Mouse (Mus musculus) bone marrow, adult 2 months (tissue): ENCODE measurements around the gene Zswim3. TPM values are rescaled to one million over a fixed set of nuclear protein-coding genes. Genes with fewer than 3 reads are reported as not detected.

Experiments used
- H3K27ac ChIP-seq: fragments of 200-500 bp; 2 replicates; pipeline ENCODE4 v1.5.1; 2012; ENCODE audit warnings: low read depth, mild to moderate bottlenecking, control low read depth, inconsistent platforms, low read length; ENCODE audit not compliant: control insufficient read depth, poor library complexity, insufficient read depth
- H3K4me1 ChIP-seq: fragments of 200-500 bp; 2 replicates; pipeline ENCODE4 v1.6.1; 2011; ENCODE audit warnings: low read length; ENCODE audit not compliant: control insufficient read depth, insufficient read depth
- H3K4me3 ChIP-seq: fragments of 200-500 bp; replicated peaks from 2 replicates; pipeline ENCODE3; 2011; ENCODE audit warnings: mild to moderate bottlenecking, low read depth, low read length, control low read depth; ENCODE audit not compliant: control insufficient read depth
- CTCF ChIP-seq: fragments of 200-500 bp; IDR thresholded peaks from 2 replicates; pipeline ENCODE4 v1.5.1; 2011; ENCODE audit warnings: low read length, control low read depth; ENCODE audit not compliant: control insufficient read depth, insufficient read depth
- POLR2A ChIP-seq: fragments of 200-500 bp; IDR thresholded peaks from 2 replicates; pipeline ENCODE4 v1.6.1; 2011; ENCODE audit warnings: low read depth, mild to moderate bottlenecking, control low read depth, low read length, borderline replicate concordance; ENCODE audit not compliant: control insufficient read depth
- WGBS: fragments of 180-500 bp; shearing (Covaris S2); methylation state at CpG from one replicate; pipeline ENCODE4 v1.1.7; 2018; 5-methylcytosine and 5-hydroxymethylcytosine counted together
- polyA plus RNA-seq: library from polyadenylated mRNA; stranded (reverse); fragments of >200 nt; gene quantifications from 2 replicates; pipeline ENCODE4 v1.2.4, GENCODE M21; 2011; ENCODE audit warnings: low replicate concordance; ENCODE audit not compliant: missing spikeins, insufficient read depth, insufficient read length

Zswim3 gene
- 3.4 and 4.4 TPM in 2 replicates for polyA plus RNA-seq

DNA sequence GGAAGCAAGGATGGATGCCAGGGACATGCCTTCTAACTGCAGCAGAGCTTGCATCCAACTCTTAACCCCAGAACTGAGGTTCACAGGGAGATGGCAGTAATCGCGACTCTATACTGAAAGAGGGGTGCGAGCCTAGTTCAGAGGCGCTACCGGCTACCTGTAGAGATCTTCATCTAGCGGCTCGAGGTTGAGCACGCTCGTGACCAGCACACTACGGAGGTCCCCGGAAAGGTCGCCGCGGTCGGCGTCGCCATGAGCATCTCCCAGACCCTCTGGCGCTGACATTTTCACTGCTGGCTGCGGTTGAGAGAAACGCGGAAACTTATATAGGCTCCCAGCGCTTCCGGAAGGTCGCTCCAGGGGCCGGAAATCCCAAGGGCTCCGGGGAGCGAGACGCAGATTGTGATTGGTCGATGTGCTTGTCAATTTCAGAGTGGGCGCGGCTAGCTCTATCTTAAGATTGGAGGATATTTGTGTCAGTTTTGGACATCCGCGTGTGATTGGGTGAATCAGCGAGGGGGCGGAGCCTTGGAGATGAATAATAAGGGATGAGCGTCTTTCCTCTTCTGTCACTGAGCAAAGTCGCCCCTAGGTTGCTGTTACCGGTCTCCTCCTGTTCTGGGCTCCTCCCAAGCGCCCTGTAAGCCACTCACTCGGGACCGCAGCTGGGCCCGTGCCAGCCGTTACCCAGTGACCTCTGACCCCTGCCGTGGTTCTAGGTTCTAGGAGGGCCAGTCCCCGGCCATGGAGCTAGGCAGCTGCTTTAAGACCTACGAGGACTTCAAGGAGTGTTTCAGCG is at the start of gene Zswim3, which contains the start of gene Acot8:
TSS of gene Zswim3 (plus strand) at position 566 of the 799 bp plus-strand sequence.
TSS of gene Acot8 (minus strand) at position 350 of the 799 bp plus-strand sequence.
- Histone ChIP-seq H3K4me1 (peaks cover 3% of the 10 kb centered on the region; the same call in 1 of the 2 replicates), H3K4me3 (peak within 1 kb of the TSS; percentile 91), H3K27ac (peak within 1 kb of the TSS; percentile 96)
- TF ChIP-seq CTCF = no peak; the same call in 1 of the 2 replicates
- TF ChIP-seq POLR2A = peak; percentile 94
- under 1% methylated on average over 47 of the region's 47 CpGs for WGBS

DNA sequence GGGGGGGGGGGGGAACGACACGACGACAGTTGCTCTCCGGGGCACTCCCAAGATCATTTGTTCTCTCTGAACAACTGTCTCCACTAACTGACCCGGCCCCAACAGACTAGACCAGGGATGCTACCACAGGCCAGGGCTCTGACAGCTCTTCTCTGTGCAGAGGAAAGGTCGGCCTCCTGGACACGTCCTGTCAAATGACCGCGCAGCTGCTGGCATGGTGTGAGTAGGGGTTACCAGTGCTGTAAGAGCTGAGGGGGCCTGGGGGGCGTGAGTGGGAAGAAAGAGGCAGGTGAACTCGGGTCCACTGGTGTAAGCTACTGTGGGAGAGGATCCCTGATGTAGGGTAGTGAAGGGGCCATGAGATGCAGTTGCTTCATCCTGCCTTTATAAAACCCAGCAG is 47.1 kb upstream of the Zswim3 start:
- Histone ChIP-seq H3K4me1 (peaks cover 6% of the 10 kb centered on the region; the same call in 1 of the 2 replicates), H3K27ac (peak overlapping the region; percentile 59), H3K4me3 (no peak overlapping the region)
- TF ChIP-seq CTCF = no peak
- TF ChIP-seq POLR2A = no peak
- WGBS = 94% methylated on average over 11 of the region's 11 CpGs

DNA sequence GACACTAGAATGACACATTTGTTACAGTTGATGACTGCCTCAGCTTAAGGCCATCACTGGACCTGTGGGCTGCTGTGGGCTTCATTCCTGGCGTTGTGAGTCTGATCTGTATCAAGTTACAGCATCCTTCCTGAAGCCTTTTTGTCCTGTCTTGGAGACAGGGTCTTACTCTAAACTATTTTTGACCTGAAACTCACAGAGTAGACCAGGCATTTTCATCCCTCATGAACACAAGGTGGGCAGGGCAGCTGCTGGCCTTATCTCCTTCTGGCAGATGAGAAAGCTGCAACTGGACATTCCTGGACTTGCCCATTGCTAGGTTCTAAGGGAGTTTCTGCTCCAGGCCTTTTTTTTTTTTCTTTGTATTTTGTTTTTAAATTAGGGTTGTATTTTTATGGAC is 46.2 kb upstream of the Zswim3 start:
- H3K27ac ChIP-seq = peak overlapping the region; percentile 75
- H3K4me1 ChIP-seq = peaks cover 6% of the 10 kb centered on the region; the same call in 1 of the 2 replicates

DNA sequence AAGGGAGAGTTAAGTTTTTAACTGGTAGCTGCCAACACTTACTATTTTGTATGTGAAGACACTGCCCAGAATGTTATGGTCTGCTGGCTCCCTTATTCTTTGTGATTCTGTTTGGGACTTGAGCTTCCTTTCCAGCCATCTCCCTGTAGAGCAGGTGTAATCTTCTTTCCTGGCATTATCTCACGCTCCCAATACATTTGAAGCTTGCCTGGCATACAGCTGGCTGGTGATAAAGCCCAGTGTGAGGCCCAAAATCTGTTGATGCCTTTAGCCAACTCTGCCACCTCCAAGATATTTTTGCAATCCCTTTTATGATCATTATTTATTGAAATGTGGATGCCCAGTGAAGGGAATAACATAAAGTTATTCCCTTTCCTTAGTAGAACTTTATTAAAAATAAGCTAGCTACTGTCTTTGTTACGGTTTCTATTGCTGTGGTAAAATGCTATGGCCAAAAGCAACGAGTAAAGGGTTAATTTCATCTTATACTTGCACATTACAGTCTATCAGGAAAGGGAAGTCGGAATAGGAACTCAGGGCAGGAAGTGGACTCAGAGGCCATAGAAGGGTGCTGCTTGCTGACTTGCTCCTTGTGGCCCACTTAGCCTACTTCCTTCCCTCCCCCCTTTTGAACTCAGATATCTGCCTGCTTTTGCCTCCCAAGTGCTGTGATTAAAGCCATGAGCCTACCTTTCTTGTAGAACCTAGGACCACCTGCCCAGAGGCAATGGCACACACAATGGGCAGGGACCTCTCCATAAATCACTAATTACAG is 44.7 kb upstream of the Zswim3 start:
- Histone ChIP-seq H3K4me3 (no peak overlapping the region), H3K27ac (peak overlapping the region; percentile 59; the same call in 1 of the 2 replicates), H3K4me1 (peaks cover 6% of the 10 kb centered on the region; the same call in 1 of the 2 replicates)
- TF ChIP-seq CTCF = no peak
- TF ChIP-seq POLR2A = no peak
- WGBS = 44% methylated on average over 4 of the region's 4 CpGs

More for the DNA sequence above, 46.2 kb upstream of the Zswim3 start:
- WGBS = 74% methylated on average over 1 of the region's 1 CpGs
- H3K4me3 ChIP-seq = no peak overlapping the region
- TF ChIP-seq POLR2A (no peak), CTCF (no peak)

DNA sequence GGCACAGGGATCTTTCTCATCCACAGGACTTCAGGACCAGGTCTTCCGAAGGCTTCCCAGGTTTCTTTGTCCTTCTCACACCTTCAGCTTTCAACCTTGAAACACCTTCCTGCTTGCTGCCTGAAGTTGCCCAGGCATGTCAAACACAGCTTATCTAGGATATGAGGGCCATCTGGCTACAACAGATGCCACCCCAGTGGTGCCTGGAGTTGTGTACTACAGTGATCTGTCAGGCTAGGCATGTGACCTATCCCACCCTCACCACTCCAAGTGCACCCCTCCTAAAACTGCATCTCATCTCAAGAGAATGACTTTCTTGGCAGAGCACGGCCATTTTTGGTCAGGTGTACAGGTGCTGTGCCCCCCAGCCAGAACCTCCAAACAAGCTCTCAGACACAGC is 43.4 kb upstream of the Zswim3 start:
- no peak overlapping the region for H3K4me3 ChIP-seq
- 72% methylated on average over 2 of the region's 2 CpGs for WGBS
- H3K4me1 ChIP-seq = peaks cover 6% of the 10 kb centered on the region; the same call in 1 of the 2 replicates
- no peak for TF ChIP-seq POLR2A
- no peak for TF ChIP-seq CTCF
- H3K27ac ChIP-seq = peak overlapping the region; percentile 37

DNA sequence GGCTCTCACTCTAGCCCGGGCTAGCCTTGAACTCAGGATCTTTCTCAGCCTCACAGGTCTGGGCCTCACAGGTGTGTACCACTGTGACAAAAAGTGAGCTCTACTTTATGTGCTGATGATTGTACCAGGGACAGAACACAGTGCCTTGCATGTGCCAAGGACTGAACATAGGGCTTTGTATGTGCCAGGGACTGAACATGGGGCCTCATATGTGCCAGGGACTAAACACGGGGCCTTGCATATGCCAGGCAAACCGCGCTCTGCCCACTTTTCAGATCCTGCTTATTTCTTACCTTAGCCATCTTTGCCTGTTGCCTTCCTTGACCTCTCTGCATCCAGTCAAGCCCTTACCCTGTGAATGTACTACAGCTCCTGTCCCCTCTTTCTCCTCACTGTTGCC is 42.9 kb upstream of the Zswim3 start:
- Histone ChIP-seq H3K27ac (peak overlapping the region; percentile 37), H3K4me1 (peaks cover 6% of the 10 kb centered on the region; the same call in 1 of the 2 replicates), H3K4me3 (no peak overlapping the region)
- WGBS = 88% methylated on average over 4 of the region's 4 CpGs
- no peak for TF ChIP-seq CTCF
- TF ChIP-seq POLR2A = no peak

DNA sequence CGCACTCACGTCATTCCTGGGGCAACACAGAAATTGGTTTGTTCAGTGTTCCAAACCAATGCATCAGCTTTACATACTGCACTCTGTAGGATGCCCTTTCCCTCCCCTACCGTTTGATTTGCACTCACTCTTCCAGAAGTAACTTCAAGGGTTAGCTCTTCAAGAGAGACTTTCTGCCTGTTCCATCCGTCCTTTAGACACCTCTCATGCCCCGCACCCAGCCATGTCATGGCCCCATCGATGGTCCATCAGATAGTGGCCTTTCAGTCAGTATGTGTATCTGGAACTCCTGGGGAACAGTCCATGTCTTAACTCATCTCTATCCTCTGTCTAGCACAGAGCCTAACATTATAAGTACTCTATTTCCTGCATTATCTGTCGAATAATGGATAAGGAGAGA is 42.3 kb upstream of the Zswim3 start:
- no peak for TF ChIP-seq CTCF
- TF ChIP-seq POLR2A = no peak
- WGBS = 85% methylated on average over 7 of the region's 7 CpGs
- Histone ChIP-seq H3K27ac (peak overlapping the region; percentile 37; the same call in 1 of the 2 replicates), H3K4me3 (no peak overlapping the region), H3K4me1 (peaks cover 6% of the 10 kb centered on the region; the same call in 1 of the 2 replicates)

DNA sequence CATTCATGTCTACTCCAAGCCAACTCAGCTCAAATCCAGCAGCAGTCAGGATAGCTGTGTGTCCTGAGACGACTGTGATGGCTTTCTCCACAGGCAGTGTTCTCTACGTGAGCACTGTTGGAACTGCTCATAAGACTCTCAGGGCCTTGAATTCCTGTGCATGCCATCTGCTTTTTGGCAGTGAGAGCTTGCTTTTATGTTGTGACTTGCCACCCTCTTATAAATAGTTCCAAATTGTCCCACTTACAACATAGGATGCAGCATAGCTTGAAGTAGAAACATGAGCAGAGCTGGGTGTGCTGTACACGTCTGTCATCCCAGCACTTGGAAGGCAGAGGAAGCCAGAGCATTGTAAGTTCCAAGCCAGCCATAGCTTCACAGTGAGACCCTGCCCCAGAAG is 39.1 kb upstream of the Zswim3 start:
- Histone ChIP-seq H3K4me3 (no peak overlapping the region), H3K4me1 (peaks cover 1% of the 10 kb centered on the region; the same call in 1 of the 2 replicates), H3K27ac (no peak overlapping the region)
- 86% methylated on average over 3 of the region's 3 CpGs for WGBS
- TF ChIP-seq CTCF (no peak), POLR2A (no peak)
